Mouse (Mus musculus) testis, adult 2 months (tissue): Measurements from ENCODE around the gene Xpa. TPM values are rescaled to one million over a fixed set of nuclear protein-coding genes. Genes with fewer than 3 reads are reported as not detected.
"Not testable (repeated sequence)": the region's sequence is repeated elsewhere in the genome, so short reads cannot be mapped to it uniquely, and the experiment has no call there.

Experiments used
- H3K27ac ChIP-seq: fragments of 200-500 bp; 2 replicates; pipeline ENCODE4 v1.5.1; 2012; ENCODE audit warnings: low read depth, low read length; ENCODE audit not compliant: control insufficient read depth, insufficient read depth
- H3K27me3 ChIP-seq: fragments of 200-500 bp; 2 replicates; pipeline ENCODE4 v1.6.1; 2012; ENCODE audit warnings: mild to moderate bottlenecking, low read length, moderate library complexity; ENCODE audit not compliant: control insufficient read depth, insufficient read depth
- H3K36me3 ChIP-seq: fragments of 200-500 bp; 2 replicates; pipeline ENCODE4 v1.6.1; 2012; ENCODE audit warnings: mild to moderate bottlenecking, low read length; ENCODE audit not compliant: control insufficient read depth, insufficient read depth
- H3K4me1 ChIP-seq: fragments of 200-500 bp; 2 replicates; pipeline ENCODE4 v1.6.1; 2012; ENCODE audit warnings: low read length; ENCODE audit not compliant: control insufficient read depth, insufficient read depth
- H3K4me3 ChIP-seq: fragments of 200-500 bp; 2 replicates; pipeline ENCODE4 v1.5.1; 2012; ENCODE audit warnings: low read depth, mild to moderate bottlenecking, low read length, moderate library complexity, mixed read lengths; ENCODE audit not compliant: control insufficient read depth
- CTCF ChIP-seq: fragments of 200-500 bp; IDR thresholded peaks from 2 replicates; pipeline ENCODE4 v1.5.1; 2012; ENCODE audit warnings: low read depth, mild to moderate bottlenecking, inconsistent platforms, low read length, moderate library complexity; ENCODE audit not compliant: control insufficient read depth, insufficient read depth, insufficient replicate concordance
- POLR2A ChIP-seq: fragments of 200-500 bp; IDR thresholded peaks from 2 replicates; pipeline ENCODE4 v1.6.1; 2012; ENCODE audit warnings: low read depth, mild to moderate bottlenecking, inconsistent platforms, low read length, moderate library complexity; ENCODE audit not compliant: control insufficient read depth
- polyA plus RNA-seq: library from polyadenylated mRNA; depleted of rRNA; stranded (reverse); fragments of >200 nt; gene quantifications from 2 replicates; pipeline ENCODE4 v1.2.3, GENCODE M21; 2012

Xpa gene
- polyA plus RNA-seq, 1 experiment, result 7.2 TPM

DNA sequence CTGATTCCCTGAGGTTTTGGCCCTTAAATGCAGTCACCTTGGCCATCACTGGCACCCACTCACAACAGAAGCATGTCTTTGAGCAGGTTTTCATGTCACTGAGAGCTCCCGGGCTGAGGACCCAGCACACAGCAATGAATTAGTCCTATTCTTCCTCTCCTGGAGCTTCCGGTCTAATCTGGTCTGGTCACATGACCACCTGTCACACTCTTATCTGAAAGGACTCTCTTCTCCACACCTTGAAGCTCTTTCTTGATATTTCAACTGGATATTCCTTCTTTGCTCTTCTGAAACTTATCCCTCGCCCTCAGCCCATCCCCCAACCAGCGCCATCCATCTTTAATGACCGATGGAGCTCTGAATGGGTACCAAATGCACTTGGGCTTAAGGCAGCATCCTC, 2.0 kb upstream of the Xpa start:
- no peak for TF ChIP-seq POLR2A
- TF ChIP-seq CTCF, result no peak

GRCm38 (mm10) chr4:46196513-46196912, 402 bp upstream of the Xpa start:
- TF ChIP-seq POLR2A (no peak), CTCF (no peak)
- no peaks in the 10 kb centered on the region for H3K36me3 ChIP-seq
- H3K4me1 ChIP-seq, result peaks cover 3% of the 10 kb centered on the region
- peak overlapping the region; percentile 93 for H3K4me3 ChIP-seq
- peak overlapping the region; percentile 51 for H3K27ac ChIP-seq
- H3K27me3 ChIP-seq, result no peaks in the 10 kb centered on the region

More for the DNA sequence above, 2.0 kb upstream of the Xpa start:
- Histone ChIP-seq H3K4me1 (peaks cover 5% of the 10 kb centered on the region), H3K36me3 (no peaks in the 10 kb centered on the region), H3K27me3 (no peaks in the 10 kb centered on the region), H3K27ac (no peak overlapping the region), H3K4me3 (no peak overlapping the region)

DNA sequence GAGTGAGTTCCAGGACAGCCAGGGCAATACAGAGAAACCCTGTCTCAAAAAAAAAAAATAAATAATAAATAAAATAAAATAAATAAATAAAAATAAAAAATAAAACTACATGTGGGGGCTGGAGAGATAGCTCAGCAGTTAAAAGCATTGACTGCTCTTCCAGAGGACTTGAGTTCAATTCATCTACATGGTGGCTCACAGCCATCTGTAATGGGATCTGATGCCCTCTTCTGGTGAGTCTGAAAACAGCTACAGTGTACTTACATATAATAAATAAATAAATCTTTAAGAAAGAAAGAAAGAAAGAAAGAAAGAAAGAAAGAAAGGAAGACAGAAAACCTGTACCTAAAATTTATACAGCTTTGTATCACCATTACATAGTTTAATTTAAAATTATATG, 4.1 kb downstream of the Xpa start:
- not testable (repeated sequence) for H3K4me1 ChIP-seq, H3K36me3 ChIP-seq, H3K4me3 ChIP-seq, H3K27ac ChIP-seq, H3K27me3 ChIP-seq

GRCm38 (mm10) chr4:46186466-46186865, 9.6 kb downstream of the Xpa start:
- no peaks in the 10 kb centered on the region for H3K4me1 ChIP-seq
- no peak overlapping the region for H3K4me3 ChIP-seq
- no peak for TF ChIP-seq CTCF
- no peak for TF ChIP-seq POLR2A
- no peak overlapping the region for H3K27ac ChIP-seq
- peaks cover 5% of the 10 kb centered on the region for H3K36me3 ChIP-seq
- H3K27me3 ChIP-seq, result no peaks in the 10 kb centered on the region

- H3K27ac ChIP-seq, result no peak overlapping the region
- H3K4me3 ChIP-seq, result no peak overlapping the region
- H3K27me3 ChIP-seq, result no peaks in the 10 kb centered on the region
- TF ChIP-seq CTCF (no peak), POLR2A (no peak)
- no peaks in the 10 kb centered on the region for H3K4me1 ChIP-seq
- H3K36me3 ChIP-seq, result peaks cover 5% of the 10 kb centered on the region
Measured at GRCm38 (mm10) chr4:46185890-46186289, 10.2 kb downstream of the Xpa start.

GRCm38 (mm10) chr4:46185423-46185822, 10.7 kb downstream of the Xpa start:
- TF ChIP-seq POLR2A, result no peak
- TF ChIP-seq CTCF, result no peak
- no peaks in the 10 kb centered on the region for H3K27me3 ChIP-seq
- peaks cover 5% of the 10 kb centered on the region for H3K36me3 ChIP-seq
- H3K4me1 ChIP-seq, result no peaks in the 10 kb centered on the region
- no peak overlapping the region for H3K27ac ChIP-seq
- no peak overlapping the region for H3K4me3 ChIP-seq

DNA sequence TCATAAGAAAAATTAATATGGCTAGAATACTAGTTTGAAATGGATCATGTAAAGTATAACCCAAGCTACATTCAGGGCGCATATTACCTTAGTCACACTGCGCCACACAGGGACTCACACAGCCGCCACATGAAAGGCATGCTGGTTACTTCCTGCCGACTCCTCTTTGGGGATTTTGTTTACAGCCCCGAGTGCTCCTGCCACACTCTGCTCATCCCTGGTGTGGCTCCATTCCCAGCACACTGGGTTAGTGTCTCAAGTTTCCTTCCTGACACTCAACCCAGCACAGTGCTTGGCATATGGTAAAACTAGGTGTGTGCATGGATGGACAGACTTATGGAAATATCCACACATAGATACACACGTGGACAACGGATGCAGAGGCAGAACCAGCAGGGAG, 13.9 kb downstream of the Xpa start:
- Histone ChIP-seq H3K4me3 (no peak overlapping the region), H3K27me3 (no peaks in the 10 kb centered on the region), H3K4me1 (no peaks in the 10 kb centered on the region), H3K27ac (no peak overlapping the region), H3K36me3 (peaks cover 5% of the 10 kb centered on the region)
- TF ChIP-seq POLR2A, result no peak

GRCm38 (mm10) chr4:46181168-46181567, 14.9 kb downstream of the Xpa start:
- TF ChIP-seq POLR2A (no peak), CTCF (no peak)
- Histone ChIP-seq H3K4me3 (no peak overlapping the region), H3K36me3 (peaks cover 5% of the 10 kb centered on the region), H3K27ac (no peak overlapping the region), H3K4me1 (no peaks in the 10 kb centered on the region), H3K27me3 (no peaks in the 10 kb centered on the region)
